Mouse (Mus musculus) forebrain, embryonic 12.5 days (tissue): ENCODE results near the gene Krt17. TPM values are rescaled to one million over a fixed set of nuclear protein-coding genes. Genes with fewer than 3 reads are reported as not detected.
"Not testable (repeated sequence)": the region's sequence is repeated elsewhere in the genome, so short reads cannot be mapped to it uniquely, and the experiment has no call there.

Source experiments
- ATAC-seq: fragments of 200-750 bp; cut with Nextera tagmentation; 2 replicates; pipeline ENCODE4 v1.8.0; 2017; ENCODE audit warnings: moderate TSS enrichment; ENCODE audit not compliant: low FRiP score
- H3K27ac ChIP-seq: fragments of 300-500 bp; sonication (generic); 2 replicates; pipeline ENCODE4 v1.5.1; 2016; ENCODE audit warnings: mild to moderate bottlenecking
- H3K27me3 ChIP-seq: fragments of 300-500 bp; sonication (generic); 2 replicates; pipeline ENCODE4 v1.6.1; 2016; ENCODE audit warnings: mild to moderate bottlenecking
- H3K36me3 ChIP-seq: fragments of 300-500 bp; sonication (generic); replicated peaks from 2 replicates; pipeline ENCODE4 v1.6.1; 2016; ENCODE audit warnings: mild to moderate bottlenecking
- H3K4me1 ChIP-seq: fragments of 300-500 bp; sonication (generic); 2 replicates; pipeline ENCODE4 v1.6.1; 2016
- H3K4me2 ChIP-seq: fragments of 300-500 bp; sonication (generic); 2 replicates; pipeline ENCODE4 v1.6.1; 2016; ENCODE audit warnings: mild to moderate bottlenecking, moderate library complexity
- H3K4me3 ChIP-seq: fragments of 300-500 bp; sonication (generic); replicated peaks from 2 replicates; pipeline ENCODE4 v1.5.1; 2016; ENCODE audit warnings: mild to moderate bottlenecking
- H3K9ac ChIP-seq: fragments of 300-500 bp; sonication (generic); 2 replicates; pipeline ENCODE4 v1.6.1; 2016; ENCODE audit warnings: mild to moderate bottlenecking
- H3K9me3 ChIP-seq: fragments of 300-500 bp; sonication (generic); 2 replicates; pipeline ENCODE4 v1.6.1; 2016
- WGBS: fragments of 180-500 bp; shearing (Covaris S2); methylation state at CpG from one replicate; pipeline ENCODE4 v1.1.7; 2016; 5-methylcytosine and 5-hydroxymethylcytosine counted together
- polyA plus RNA-seq: library from polyadenylated mRNA; unstranded; fragments of >200 nt; fragmentation: Nextera tagmentation; extraction: Ambion mirVana; gene quantifications from 2 replicates; pipeline ENCODE4 v1.2.1, GENCODE M21; 2016

Gene Krt17
- polyA plus RNA-seq, 1 experiment from 2014 or later = 0.51 TPM

DNA sequence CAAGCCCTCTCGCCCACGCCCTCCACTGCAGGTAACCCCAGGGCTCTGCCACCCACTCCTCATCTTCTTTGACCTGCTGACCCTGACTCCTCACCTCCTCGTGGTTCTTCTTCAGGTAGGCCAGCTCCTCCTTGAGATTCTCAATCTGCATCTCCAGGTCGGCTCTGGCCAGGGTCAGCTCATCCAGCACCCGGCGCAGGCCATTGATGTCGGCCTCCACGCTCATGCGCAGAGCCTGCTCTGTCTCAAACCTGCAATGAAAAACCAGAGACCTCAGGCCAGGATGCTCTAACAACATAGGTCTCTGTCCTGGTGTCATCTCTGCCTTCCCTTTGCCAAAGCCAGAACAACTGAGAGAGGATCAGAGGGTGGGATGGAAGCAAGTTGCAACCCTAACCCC, 1.8 kb downstream of the Krt17 start:
- H3K27me3 ChIP-seq = no peaks in the 10 kb centered on the region
- no peaks in the 10 kb centered on the region for H3K36me3 ChIP-seq

DNA sequence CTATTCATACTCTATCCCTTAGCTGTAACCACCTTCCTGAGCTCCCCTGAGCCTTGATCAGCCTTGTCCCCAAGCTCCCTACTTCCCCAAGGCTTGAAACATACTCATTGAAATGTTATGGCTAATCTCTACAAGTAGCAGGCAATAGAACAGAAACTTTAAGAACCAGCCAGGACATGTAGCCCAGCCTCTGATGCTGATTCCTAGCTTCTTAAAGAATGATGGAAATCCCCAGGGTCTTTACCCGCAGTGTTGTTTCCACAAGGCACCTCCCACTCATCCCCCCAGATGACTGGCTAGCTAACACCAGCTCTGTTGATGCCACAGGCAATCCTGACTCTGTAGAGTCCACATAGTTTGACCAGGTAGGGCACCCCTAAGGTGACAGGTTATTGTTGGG, 2.9 kb downstream of the Krt17 start:
- WGBS = 88% methylated on average over 1 of the region's 1 CpGs
- Histone ChIP-seq H3K9me3 (no peaks in the 10 kb centered on the region), H3K27ac (no peak overlapping the region), H3K36me3 (no peaks in the 10 kb centered on the region), H3K27me3 (no peaks in the 10 kb centered on the region), H3K4me3 (no peak overlapping the region), H3K4me2 (no peak overlapping the region), H3K9ac (no peak overlapping the region), H3K4me1 (peaks cover 5% of the 10 kb centered on the region; the same call in 1 of the 2 replicates)
- ATAC-seq = no peak

More for the DNA sequence above, 1.8 kb downstream of the Krt17 start:
- WGBS = 94% methylated on average over 9 of the region's 9 CpGs
- Histone ChIP-seq H3K4me1 (peaks cover 5% of the 10 kb centered on the region; the same call in 1 of the 2 replicates), H3K9ac (no peak overlapping the region), H3K4me3 (no peak overlapping the region), H3K9me3 (no peaks in the 10 kb centered on the region), H3K27ac (no peak overlapping the region), H3K4me2 (no peak overlapping the region)
- ATAC-seq = no peak

DNA sequence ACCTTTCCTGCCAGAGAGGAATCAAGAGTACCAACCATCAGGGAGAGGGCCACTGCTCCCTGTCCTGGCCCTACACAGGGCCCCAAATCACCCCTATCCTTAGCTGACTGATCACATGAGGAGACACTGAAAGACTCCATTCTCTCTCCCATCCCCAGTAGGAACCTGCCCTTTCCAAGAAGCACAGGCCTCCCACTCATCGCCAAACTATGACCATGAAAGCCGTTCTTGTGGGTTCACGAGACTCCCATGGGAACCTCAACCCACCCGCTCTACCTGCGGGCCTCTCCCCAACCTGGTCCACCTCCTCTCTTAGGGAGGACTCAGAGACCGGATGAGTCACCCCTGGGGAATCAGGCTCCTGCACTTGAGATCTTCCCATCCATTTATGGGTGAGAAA, 5.3 kb downstream of the Krt17 start:
- H3K4me3 ChIP-seq = no peak overlapping the region
- no peaks in the 10 kb centered on the region for H3K9me3 ChIP-seq
- no peak for ATAC-seq
- no peak overlapping the region for H3K4me2 ChIP-seq
- no peaks in the 10 kb centered on the region for H3K36me3 ChIP-seq
- peaks cover 5% of the 10 kb centered on the region; the same call in 1 of the 2 replicates for H3K4me1 ChIP-seq
- H3K27me3 ChIP-seq = no peaks in the 10 kb centered on the region
- 91% methylated on average over 6 of the region's 6 CpGs for WGBS
- H3K9ac ChIP-seq = no peak overlapping the region
- no peak overlapping the region for H3K27ac ChIP-seq

- no peak overlapping the region for H3K9ac ChIP-seq
- 70% methylated on average over 5 of the region's 5 CpGs for WGBS
- H3K27ac ChIP-seq = no peak overlapping the region
- no peak overlapping the region for H3K4me2 ChIP-seq
- peaks cover 5% of the 10 kb centered on the region; the same call in 1 of the 2 replicates for H3K4me1 ChIP-seq
- no peaks in the 10 kb centered on the region for H3K36me3 ChIP-seq
- ATAC-seq = no peak
- H3K27me3 ChIP-seq = no peaks in the 10 kb centered on the region
- H3K4me3 ChIP-seq = no peak overlapping the region
- H3K9me3 ChIP-seq = no peaks in the 10 kb centered on the region
Observed at GRCm38 (mm10) chr11:100254360-100255090, 6.3 kb downstream of the Krt17 start.

DNA sequence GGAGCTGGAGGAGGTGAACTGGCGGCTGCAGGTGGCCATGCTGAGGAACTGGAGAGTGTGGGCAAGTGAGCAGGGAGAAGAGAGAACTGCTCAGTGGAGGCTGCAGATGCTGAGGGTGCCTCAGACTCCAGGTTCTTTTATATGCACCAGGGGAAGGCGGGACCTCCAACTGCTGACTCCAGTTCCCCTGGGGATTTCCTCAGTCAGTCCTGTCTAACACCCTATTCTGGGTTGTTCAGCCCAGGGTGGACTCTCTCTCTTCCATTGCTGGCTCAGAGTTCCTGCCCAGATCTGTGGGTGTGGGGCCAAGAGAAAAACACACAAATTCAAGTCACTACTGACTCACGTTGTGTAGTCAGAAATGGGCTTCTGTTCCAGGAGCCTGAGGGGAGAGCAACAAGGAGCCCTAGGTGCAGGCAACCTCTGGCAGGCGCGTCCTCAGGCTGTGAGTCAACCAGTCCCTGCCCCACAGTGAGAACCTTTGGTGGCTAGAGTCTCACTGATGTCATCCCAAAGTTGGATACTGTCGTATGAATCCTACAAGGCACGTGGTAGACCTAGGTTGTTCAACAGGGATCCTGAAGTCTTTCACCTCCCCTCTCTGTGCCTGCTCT, 11.9 kb downstream of the Krt17 start, which contains the start of gene Krt16:
Gene Krt16, minus strand, starts transcription at position 51 of the 614 bp plus-strand sequence.
- Histone ChIP-seq H3K27ac (no peak within 1 kb of the TSS), H3K27me3 (no peaks in the 10 kb centered on the region), H3K9me3 (no peaks in the 10 kb centered on the region), H3K4me1 (no peaks in the 10 kb centered on the region), H3K36me3 (no peaks in the 10 kb centered on the region), H3K9ac (no peak within 1 kb of the TSS), H3K4me3 (no peak within 1 kb of the TSS), H3K4me2 (no peak within 1 kb of the TSS)
- ATAC-seq = no peak
- 83% methylated on average over 7 of the region's 7 CpGs for WGBS

- H3K4me1 ChIP-seq, H3K27me3 ChIP-seq, H3K4me2 ChIP-seq, H3K36me3 ChIP-seq, H3K9me3 ChIP-seq, H3K27ac ChIP-seq, H3K4me3 ChIP-seq, ATAC-seq, H3K9ac ChIP-seq: not testable (repeated sequence)
- 76% methylated on average over 7 of the region's 7 CpGs for WGBS
Observed at GRCm38 (mm10) chr11:100246471-100246870, 14.4 kb downstream of the Krt17 start.

- not testable (repeated sequence) for H3K9ac ChIP-seq, H3K4me3 ChIP-seq, H3K4me2 ChIP-seq, H3K27ac ChIP-seq, H3K4me1 ChIP-seq, ATAC-seq, H3K27me3 ChIP-seq, H3K36me3 ChIP-seq, H3K9me3 ChIP-seq
- 89% methylated on average over 4 of the region's 4 CpGs for WGBS
Observed at GRCm38 (mm10) chr11:100240272-100240671, 20.6 kb downstream of the Krt17 start.

DNA sequence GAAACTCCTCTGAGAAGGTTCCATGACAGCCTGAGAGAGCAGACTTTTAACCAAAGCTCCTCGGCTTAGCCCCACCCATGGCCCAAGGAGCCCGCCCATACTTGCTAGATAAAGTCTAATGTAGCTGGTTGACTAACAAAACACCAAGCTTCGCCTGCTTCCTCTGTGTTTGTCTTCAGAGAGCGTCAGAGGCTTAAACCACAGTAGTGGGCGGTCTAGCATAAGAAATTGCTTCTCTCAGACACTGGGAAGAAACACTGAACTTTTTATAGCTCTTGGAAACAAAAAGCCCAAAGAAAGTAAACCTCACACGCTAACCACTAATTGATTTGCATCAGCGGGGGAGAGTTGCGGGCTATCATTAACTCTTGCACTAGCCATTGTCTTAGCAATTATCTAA, 39.1 kb downstream of the Krt17 start:
- Histone ChIP-seq H3K4me3 (no peak overlapping the region), H3K4me2 (no peak overlapping the region), H3K9me3 (no peaks in the 10 kb centered on the region), H3K9ac (no peak overlapping the region), H3K27ac (no peak overlapping the region), H3K27me3 (no peaks in the 10 kb centered on the region), H3K36me3 (no peaks in the 10 kb centered on the region), H3K4me1 (no peaks in the 10 kb centered on the region)
- WGBS = 55% methylated on average over 8 of the region's 8 CpGs
- ATAC-seq = no peak

DNA sequence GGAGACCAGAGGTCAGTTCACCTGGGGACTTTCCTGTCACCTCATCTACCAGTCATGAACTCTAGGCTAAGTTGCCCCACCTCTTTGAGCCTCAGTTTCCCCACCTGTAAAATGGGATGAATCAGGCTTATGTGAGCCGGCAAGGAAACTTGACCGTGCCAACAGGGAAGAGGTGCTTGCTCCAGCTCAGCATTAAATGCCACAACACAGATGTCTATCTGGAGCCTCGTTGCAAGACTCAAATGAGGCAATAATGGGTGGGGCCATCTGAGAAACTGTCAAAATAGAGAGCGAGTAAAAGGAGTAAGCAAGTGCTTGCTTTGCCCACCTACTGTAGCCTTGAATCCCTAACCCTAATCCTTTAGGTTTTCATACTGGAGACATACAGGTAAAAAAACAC, 41.5 kb downstream of the Krt17 start:
- H3K9me3 ChIP-seq = no peaks in the 10 kb centered on the region
- H3K4me1 ChIP-seq = no peaks in the 10 kb centered on the region
- no peak overlapping the region for H3K27ac ChIP-seq
- no peaks in the 10 kb centered on the region for H3K27me3 ChIP-seq
- ATAC-seq = no peak
- H3K36me3 ChIP-seq = no peaks in the 10 kb centered on the region
- H3K4me2 ChIP-seq = no peak overlapping the region
- WGBS = 81% methylated on average over 4 of the region's 4 CpGs
- H3K4me3 ChIP-seq = no peak overlapping the region
- no peak overlapping the region for H3K9ac ChIP-seq

- no peaks in the 10 kb centered on the region for H3K9me3 ChIP-seq
- H3K27ac ChIP-seq = no peak overlapping the region
- H3K4me1 ChIP-seq = no peaks in the 10 kb centered on the region
- H3K9ac ChIP-seq = no peak overlapping the region
- no peaks in the 10 kb centered on the region for H3K36me3 ChIP-seq
- H3K4me2 ChIP-seq = no peak overlapping the region
- no peak for ATAC-seq
- WGBS = 73% methylated on average over 6 of the region's 6 CpGs
- no peaks in the 10 kb centered on the region for H3K27me3 ChIP-seq
- no peak overlapping the region for H3K4me3 ChIP-seq
Observed at GRCm38 (mm10) chr11:100208542-100208941, 52.3 kb downstream of the Krt17 start.

GRCm38 (mm10) chr11:100207498-100207897, 53.3 kb downstream of the Krt17 start, which contains the start of gene Krt14:
TSS of gene Krt14 (minus strand) at chr11:100207548.
- Histone ChIP-seq H3K4me2 (no peak within 1 kb of the TSS), H3K27ac (no peak within 1 kb of the TSS), H3K9ac (no peak within 1 kb of the TSS), H3K4me1 (no peaks in the 10 kb centered on the region), H3K36me3 (no peaks in the 10 kb centered on the region), H3K27me3 (no peaks in the 10 kb centered on the region; the same call in 1 of the 2 replicates), H3K4me3 (no peak within 1 kb of the TSS), H3K9me3 (no peaks in the 10 kb centered on the region)
- WGBS = 91% methylated on average over 8 of the region's 8 CpGs
- no peak for ATAC-seq
